Mouse (Mus musculus): ENCODE measurements around the gene Rassf3.

Gene Rassf3

GRCm38 (mm10) chr10:121409717-121410116 is 66.4 kb downstream of the Rassf3 start:
- no peak for DNase-seq (ENCODE audit: low spot score in 2 of 2)

- DNase-seq (ENCODE audit: low spot score in 2 of 2): no peak
Observed at GRCm38 (mm10) chr10:121403946-121404345, 72.2 kb downstream of the Rassf3 start.

- no peak for DNase-seq (ENCODE audit: low spot score in 2 of 2)
Observed at GRCm38 (mm10) chr10:121403104-121403503, 73.0 kb downstream of the Rassf3 start.

- DNase-seq (ENCODE audit: low spot score in 2 of 2): no peak
Observed at GRCm38 (mm10) chr10:121401005-121401404, 75.1 kb downstream of the Rassf3 start.

- no peak for DNase-seq (ENCODE audit: low spot score in 2 of 2)
Observed at GRCm38 (mm10) chr10:121398599-121398998, 77.5 kb downstream of the Rassf3 start.

- no peak for DNase-seq (ENCODE audit: low spot score in 2 of 2)
Observed at GRCm38 (mm10) chr10:121395542-121396176, 80.5 kb downstream of the Rassf3 start.

- no peak for DNase-seq (ENCODE audit: low spot score in 2 of 2)
Observed at GRCm38 (mm10) chr10:121394789-121395325, 81.3 kb downstream of the Rassf3 start.

GRCm38 (mm10) chr10:121394270-121394669 is 81.9 kb downstream of the Rassf3 start:
- DNase-seq (ENCODE audit: low spot score in 2 of 2): no peak

- DNase-seq (ENCODE audit: low spot score in 2 of 2): no peak
Observed at GRCm38 (mm10) chr10:121391901-121392300, 84.2 kb downstream of the Rassf3 start.

GRCm38 (mm10) chr10:121390602-121391001 is 85.5 kb downstream of the Rassf3 start:
- DNase-seq (ENCODE audit: low spot score in 2 of 2): no peak

GRCm38 (mm10) chr10:121386347-121386746 is 89.8 kb downstream of the Rassf3 start:
- no peak for DNase-seq (ENCODE audit: low spot score in 2 of 2)

GRCm38 (mm10) chr10:121385695-121386094 is 90.5 kb downstream of the Rassf3 start:
- DNase-seq (ENCODE audit: low spot score in 2 of 2): no peak

- DNase-seq (ENCODE audit: low spot score in 2 of 2): no peak
Observed at GRCm38 (mm10) chr10:121384710-121385109, 91.4 kb downstream of the Rassf3 start.

GRCm38 (mm10) chr10:121381280-121381679 is 94.9 kb downstream of the Rassf3 start:
- peak in 1 of 2 experiments; percentile 42 for DNase-seq (ENCODE audit: low spot score in 2 of 2)

- no peak for DNase-seq (ENCODE audit: low spot score in 2 of 2)
Observed at GRCm38 (mm10) chr10:121379387-121379786, 96.8 kb downstream of the Rassf3 start.

GRCm38 (mm10) chr10:121376530-121377271 is 99.4 kb downstream of the Rassf3 start:
- no peak for DNase-seq (ENCODE audit: low spot score in 2 of 2)

- no peak for DNase-seq (ENCODE audit: low spot score in 2 of 2)
Observed at GRCm38 (mm10) chr10:121375649-121376493, 100.3 kb downstream of the Rassf3 start.

- DNase-seq (ENCODE audit: low spot score in 2 of 2): no peak
Observed at GRCm38 (mm10) chr10:121374693-121375620, 101.2 kb downstream of the Rassf3 start.

- no peak for DNase-seq (ENCODE audit: low spot score in 2 of 2)
Observed at GRCm38 (mm10) chr10:121374013-121374412, 102.1 kb downstream of the Rassf3 start.

- DNase-seq (ENCODE audit: low spot score in 2 of 2): no peak
Observed at GRCm38 (mm10) chr10:121370777-121371176, 105.4 kb downstream of the Rassf3 start.

All from frontal cortex, postnatal 36 days (tissue).